Mouse (Mus musculus): ENCODE data around the gene Wwc1. TPM values are rescaled to one million over a fixed set of nuclear protein-coding genes. Genes with fewer than 3 reads are reported as not detected.

The Wwc1 gene
- polyA plus RNA-seq (2015; fragmentation: Nextera tagmentation; extraction: Ambion mirVana), result 6.9 and 7.8 TPM in 2 replicates

- H3K9me3 ChIP-seq (replicated peaks; ENCODE audit: control insufficient read depth, low read length, poor library complexity, severe bottlenecking), result no peaks in the 10 kb centered on the region
- ATAC-seq, result peak; percentile 68
- H3K27me3 ChIP-seq (ENCODE audit: control insufficient read depth, insufficient read depth, low read depth, low read length), result 0 out of 2 replicates have a peak, but pooled peaks cover 2% of the 10 kb centered on the region
- H3K9ac ChIP-seq (ENCODE audit: low read depth, low read length), result peak within 1 kb of the TSS; percentile 84
- 0% methylated on average over 22 of the region's 47 CpGs for WGBS
- H3K4me2 ChIP-seq (ENCODE audit: low read length), result peak within 1 kb of the TSS; percentile 56
- peak within 1 kb of the TSS; percentile 50 for H3K27ac ChIP-seq (ENCODE audit: low read length)
- peak within 1 kb of the TSS; percentile 84 for H3K4me3 ChIP-seq (ENCODE audit: low read depth, low read length)
- H3K36me3 ChIP-seq (ENCODE audit: control insufficient read depth, insufficient read depth, low read length), result no peaks in the 10 kb centered on the region
- H3K4me1 ChIP-seq (ENCODE audit: control insufficient read depth, insufficient read depth, low read length), result peaks cover 12% of the 10 kb centered on the region
These were observed at the start of gene Wwc1 for GRCm38 (mm10) chr11:35980411-35980917. Wwc1 (minus strand) TSS chr11:35980527.

- no peak for ATAC-seq
- WGBS, result 70% methylated on average over 3 of the region's 3 CpGs
These were observed 39.7 kb upstream of the Wwc1 start for GRCm38 (mm10) chr11:36020009-36020408.

GRCm38 (mm10) chr11:36013179-36013578, 32.9 kb upstream of the Wwc1 start:
- Histone ChIP-seq H3K4me2 (ENCODE audit: low read length) (no peak overlapping the region), H3K27ac (ENCODE audit: low read length) (no peak overlapping the region), H3K27me3 (ENCODE audit: control insufficient read depth, insufficient read depth, low read depth, low read length) (no peaks in the 10 kb centered on the region), H3K4me3 (ENCODE audit: low read depth, low read length) (no peak overlapping the region), H3K36me3 (ENCODE audit: control insufficient read depth, insufficient read depth, low read length) (peaks cover 13% of the 10 kb centered on the region), H3K9me3 (replicated peaks; ENCODE audit: control insufficient read depth, low read length, poor library complexity, severe bottlenecking) (no peaks in the 10 kb centered on the region), H3K9ac (ENCODE audit: low read depth, low read length) (no peak overlapping the region), H3K4me1 (ENCODE audit: control insufficient read depth, insufficient read depth, low read length) (no peaks in the 10 kb centered on the region)
- WGBS, result 82% methylated on average over 4 of the region's 4 CpGs
- no peak for ATAC-seq

More at GRCm38 (mm10) chr11:36020009-36020408, 39.7 kb upstream of the Wwc1 start:
- Histone ChIP-seq H3K9me3 (replicated peaks; ENCODE audit: control insufficient read depth, low read length, poor library complexity, severe bottlenecking) (peaks cover 7% of the 10 kb centered on the region; the same call in 1 of the 2 replicates), H3K27me3 (ENCODE audit: control insufficient read depth, insufficient read depth, low read depth, low read length) (no peaks in the 10 kb centered on the region), H3K27ac (ENCODE audit: low read length) (no peak overlapping the region), H3K4me2 (ENCODE audit: low read length) (no peak overlapping the region), H3K4me3 (ENCODE audit: low read depth, low read length) (no peak overlapping the region), H3K36me3 (ENCODE audit: control insufficient read depth, insufficient read depth, low read length) (peaks cover 18% of the 10 kb centered on the region), H3K4me1 (ENCODE audit: control insufficient read depth, insufficient read depth, low read length) (no peaks in the 10 kb centered on the region), H3K9ac (ENCODE audit: low read depth, low read length) (no peak overlapping the region)

DNA sequence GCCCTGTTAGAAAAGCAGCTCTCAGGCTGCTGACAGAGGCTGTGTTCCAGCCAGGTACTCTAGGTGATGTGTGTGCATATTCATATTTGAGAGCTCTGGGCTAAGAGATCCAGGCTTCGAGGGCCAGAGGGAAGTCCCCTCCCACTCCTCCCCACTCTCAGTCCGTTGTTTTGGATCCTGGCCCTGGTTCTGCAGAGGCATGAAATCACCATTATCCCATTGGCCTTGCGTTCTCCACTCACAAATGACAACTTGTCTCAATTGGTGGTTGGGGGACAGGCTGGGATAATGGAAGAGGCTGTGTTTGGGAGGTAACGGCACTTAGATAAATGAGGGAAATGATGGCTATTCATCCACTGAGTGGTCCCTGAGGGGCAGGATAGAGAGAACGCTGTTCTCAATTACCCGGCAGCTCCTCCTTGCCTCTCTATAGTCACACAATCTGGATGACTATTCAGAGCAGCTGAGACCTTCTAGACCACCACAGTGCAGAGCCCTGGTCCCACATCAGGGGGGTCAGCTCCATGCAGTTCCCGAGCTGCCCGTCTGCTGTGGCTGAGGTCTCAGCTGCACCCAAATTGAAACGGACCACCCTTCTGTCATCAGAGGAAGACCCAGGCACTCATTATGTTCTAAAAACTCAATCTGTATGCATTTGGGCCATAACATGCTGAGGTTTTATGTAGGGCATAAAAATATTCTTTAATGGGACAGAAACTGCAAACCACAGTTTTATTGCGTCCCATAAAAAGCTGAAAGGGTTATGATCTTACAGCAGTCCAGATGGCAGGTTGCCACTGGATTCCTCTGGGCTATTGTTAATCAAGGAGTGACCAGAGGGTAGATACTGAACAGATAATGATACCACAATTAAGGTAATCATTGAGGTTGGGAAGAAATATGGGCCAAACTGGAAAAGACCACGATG, 29.2 kb upstream of the Wwc1 start:
- Histone ChIP-seq H3K27ac (ENCODE audit: low read length) (no peak overlapping the region), H3K36me3 (ENCODE audit: control insufficient read depth, insufficient read depth, low read length) (peaks cover 20% of the 10 kb centered on the region), H3K4me2 (ENCODE audit: low read length) (no peak overlapping the region), H3K9ac (ENCODE audit: low read depth, low read length) (no peak overlapping the region), H3K9me3 (replicated peaks; ENCODE audit: control insufficient read depth, low read length, poor library complexity, severe bottlenecking) (no peaks in the 10 kb centered on the region), H3K4me3 (ENCODE audit: low read depth, low read length) (no peak overlapping the region), H3K4me1 (ENCODE audit: control insufficient read depth, insufficient read depth, low read length) (no peaks in the 10 kb centered on the region), H3K27me3 (ENCODE audit: control insufficient read depth, insufficient read depth, low read depth, low read length) (no peaks in the 10 kb centered on the region)
- peak; percentile 44 for ATAC-seq
- 50% methylated on average over 11 of the region's 11 CpGs for WGBS

GRCm38 (mm10) chr11:36002900-36003299, 22.6 kb upstream of the Wwc1 start:
- H3K4me3 ChIP-seq (ENCODE audit: low read depth, low read length), result no peak overlapping the region
- no peaks in the 10 kb centered on the region for H3K27me3 ChIP-seq (ENCODE audit: control insufficient read depth, insufficient read depth, low read depth, low read length)
- H3K4me2 ChIP-seq (ENCODE audit: low read length), result no peak overlapping the region
- no peak for ATAC-seq
- H3K9ac ChIP-seq (ENCODE audit: low read depth, low read length), result no peak overlapping the region
- no peaks in the 10 kb centered on the region for H3K9me3 ChIP-seq (replicated peaks; ENCODE audit: control insufficient read depth, low read length, poor library complexity, severe bottlenecking)
- H3K27ac ChIP-seq (ENCODE audit: low read length), result no peak overlapping the region
- WGBS, result 46% methylated on average over 4 of the region's 4 CpGs
- peaks cover 23% of the 10 kb centered on the region for H3K4me1 ChIP-seq (ENCODE audit: control insufficient read depth, insufficient read depth, low read length)
- H3K36me3 ChIP-seq (ENCODE audit: control insufficient read depth, insufficient read depth, low read length), result peaks cover 9% of the 10 kb centered on the region; the same call in 1 of the 2 replicates

DNA sequence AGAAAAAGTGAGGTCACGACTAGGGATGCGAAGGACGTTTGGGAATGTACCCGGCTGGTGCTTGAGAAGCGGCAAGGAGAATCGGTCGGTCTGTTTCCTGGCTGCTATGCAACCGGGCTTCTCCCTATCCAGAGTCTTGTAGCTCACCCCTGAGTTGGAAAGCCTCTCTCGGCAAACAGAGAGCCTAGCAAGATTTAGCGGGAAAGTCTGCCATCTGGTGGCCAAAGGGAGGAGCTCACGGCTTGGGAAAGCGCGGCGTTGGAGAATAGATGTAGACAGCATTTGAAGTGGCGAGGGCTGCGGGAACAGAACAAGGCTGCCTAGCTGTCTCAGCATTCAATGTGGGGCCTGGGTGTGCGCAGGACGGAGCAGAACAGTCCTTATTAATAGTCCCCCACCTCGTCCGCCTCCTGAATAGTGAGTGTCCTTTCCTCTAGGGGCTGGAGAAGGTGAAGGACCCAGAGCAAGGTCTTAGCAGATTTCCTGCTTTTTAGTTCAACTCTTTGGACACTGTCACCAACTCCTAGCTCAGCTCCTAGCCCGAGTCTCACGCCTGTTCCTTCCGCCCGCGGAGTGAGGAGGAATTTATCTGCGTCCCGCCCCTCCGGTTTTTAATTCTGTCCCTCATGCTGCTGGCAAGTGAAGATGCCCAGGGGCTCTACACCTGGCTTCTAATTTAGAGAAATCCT, 21.1 kb upstream of the Wwc1 start:
- Histone ChIP-seq H3K4me3 (ENCODE audit: low read depth, low read length) (no peak overlapping the region; the same call in 1 of the 2 replicates), H3K9me3 (replicated peaks; ENCODE audit: control insufficient read depth, low read length, poor library complexity, severe bottlenecking) (no peaks in the 10 kb centered on the region), H3K27me3 (ENCODE audit: control insufficient read depth, insufficient read depth, low read depth, low read length) (no peaks in the 10 kb centered on the region), H3K4me1 (ENCODE audit: control insufficient read depth, insufficient read depth, low read length) (peaks cover 23% of the 10 kb centered on the region), H3K4me2 (ENCODE audit: low read length) (peak overlapping the region; percentile 52), H3K36me3 (ENCODE audit: control insufficient read depth, insufficient read depth, low read length) (peaks cover 5% of the 10 kb centered on the region; the same call in 1 of the 2 replicates), H3K27ac (ENCODE audit: low read length) (peak overlapping the region; percentile 64), H3K9ac (ENCODE audit: low read depth, low read length) (peak overlapping the region; percentile 52)
- peak; percentile 89 for ATAC-seq
- 4% methylated on average over 28 of the region's 28 CpGs for WGBS

GRCm38 (mm10) chr11:36000585-36001281, 20.4 kb upstream of the Wwc1 start:
- H3K4me1 ChIP-seq (ENCODE audit: control insufficient read depth, insufficient read depth, low read length), result peaks cover 23% of the 10 kb centered on the region
- H3K9ac ChIP-seq (ENCODE audit: low read depth, low read length), result no peak overlapping the region; the same call in 1 of the 2 replicates
- no peaks in the 10 kb centered on the region for H3K27me3 ChIP-seq (ENCODE audit: control insufficient read depth, insufficient read depth, low read depth, low read length)
- ATAC-seq, result peak; percentile 22; the same call in 1 of the 2 replicates
- H3K27ac ChIP-seq (ENCODE audit: low read length), result 0 out of 2 replicates have a peak overlapping the region, but pooled peaks have one; percentile 4
- H3K4me3 ChIP-seq (ENCODE audit: low read depth, low read length), result no peak overlapping the region; the same call in 1 of the 2 replicates
- H3K36me3 ChIP-seq (ENCODE audit: control insufficient read depth, insufficient read depth, low read length), result peaks cover 5% of the 10 kb centered on the region; the same call in 1 of the 2 replicates
- no peaks in the 10 kb centered on the region for H3K9me3 ChIP-seq (replicated peaks; ENCODE audit: control insufficient read depth, low read length, poor library complexity, severe bottlenecking)
- 5% methylated on average over 10 of the region's 10 CpGs for WGBS
- peak overlapping the region; percentile 52 for H3K4me2 ChIP-seq (ENCODE audit: low read length)

DNA sequence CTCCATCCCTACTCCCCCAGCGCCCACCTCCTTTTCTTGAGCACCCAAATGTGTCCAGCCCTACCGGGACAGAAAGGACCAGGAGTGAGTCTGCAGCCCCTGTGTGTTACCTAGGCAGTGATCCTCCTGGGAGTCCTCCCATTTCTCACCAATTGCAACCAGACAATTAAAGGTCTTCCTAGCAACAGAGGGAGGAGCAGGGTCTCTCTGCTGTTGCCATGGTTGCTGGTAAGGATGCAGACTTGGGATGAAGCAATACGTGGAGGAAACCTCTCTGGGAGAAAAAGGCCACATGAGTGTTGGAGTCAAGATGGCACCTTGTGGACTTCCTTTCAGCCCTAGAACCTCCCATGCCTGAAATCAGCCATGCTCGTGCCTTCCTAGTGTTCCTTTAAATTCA, 19.7 kb upstream of the Wwc1 start:
- peak overlapping the region; percentile 15; the same call in 1 of the 2 replicates for H3K4me2 ChIP-seq (ENCODE audit: low read length)

More for the DNA sequence above, 19.7 kb upstream of the Wwc1 start:
- ATAC-seq, result peak; percentile 24; the same call in 1 of the 2 replicates
- H3K27ac ChIP-seq (ENCODE audit: low read length), result peak overlapping the region; percentile 43; the same call in 1 of the 2 replicates
- H3K27me3 ChIP-seq (ENCODE audit: control insufficient read depth, insufficient read depth, low read depth, low read length), result no peaks in the 10 kb centered on the region
- no peak overlapping the region for H3K4me3 ChIP-seq (ENCODE audit: low read depth, low read length)
- no peaks in the 10 kb centered on the region for H3K9me3 ChIP-seq (replicated peaks; ENCODE audit: control insufficient read depth, low read length, poor library complexity, severe bottlenecking)
- H3K9ac ChIP-seq (ENCODE audit: low read depth, low read length), result no peak overlapping the region; the same call in 1 of the 2 replicates
- WGBS, result 15% methylated on average over 4 of the region's 4 CpGs
- H3K4me1 ChIP-seq (ENCODE audit: control insufficient read depth, insufficient read depth, low read length), result peaks cover 23% of the 10 kb centered on the region
- H3K36me3 ChIP-seq (ENCODE audit: control insufficient read depth, insufficient read depth, low read length), result peaks cover 5% of the 10 kb centered on the region; the same call in 1 of the 2 replicates

Data from midbrain, embryonic 16.5 days (tissue).